Mouse (Mus musculus): ENCODE measurements around the gene Zfp704. TPM values are rescaled to one million over a fixed set of nuclear protein-coding genes. Genes with fewer than 3 reads are reported as not detected.

The Zfp704 gene
- polyA plus RNA-seq, 1 experiment from 2014 or later = 16.1 TPM

DNA sequence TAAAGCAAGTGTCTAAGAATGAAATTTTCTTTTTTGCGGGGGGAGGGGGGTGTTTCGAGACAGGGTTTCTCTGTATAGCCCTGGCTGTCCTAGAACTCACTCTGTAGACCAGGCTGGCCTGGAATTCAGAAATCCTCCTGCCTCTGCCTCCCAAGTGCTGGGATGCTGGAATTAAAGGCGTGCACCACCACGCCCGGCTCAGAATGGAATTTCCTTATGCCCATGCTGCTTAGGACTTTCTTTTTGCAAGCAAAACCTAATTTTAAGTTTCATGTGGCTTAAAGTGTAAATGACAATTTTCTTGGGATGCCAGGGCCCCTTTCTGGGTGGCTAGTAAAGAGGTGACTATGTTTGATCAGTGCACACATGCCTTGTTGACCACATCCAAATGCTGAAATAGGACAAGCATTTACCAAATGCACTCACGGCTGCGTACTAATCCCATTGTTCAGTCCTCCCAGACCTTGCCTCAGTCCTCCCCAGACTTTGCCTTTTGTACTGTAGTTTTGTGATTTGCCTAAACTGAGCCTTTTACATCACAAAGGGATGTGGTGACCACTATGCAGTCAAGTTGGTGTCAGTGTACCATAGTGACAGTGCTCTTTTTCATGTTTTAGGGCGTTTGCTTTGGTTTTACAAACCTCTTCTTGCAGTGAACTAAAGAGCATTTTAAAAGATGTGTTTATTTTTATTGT is 18.3 kb downstream of the Zfp704 start:
- Histone ChIP-seq H3K9me3 (no peaks in the 10 kb centered on the region), H3K4me3 (no peak overlapping the region), H3K4me1 (no peaks in the 10 kb centered on the region), H3K4me2 (replicated peaks) (no peak overlapping the region), H3K27ac (replicated peaks) (no peak overlapping the region), H3K9ac (replicated peaks) (no peak overlapping the region), H3K36me3 (no peaks in the 10 kb centered on the region), H3K27me3 (no peaks in the 10 kb centered on the region)
- no peak for ATAC-seq (replicated peaks)
- WGBS = 96% methylated on average over 8 of the region's 8 CpGs

DNA sequence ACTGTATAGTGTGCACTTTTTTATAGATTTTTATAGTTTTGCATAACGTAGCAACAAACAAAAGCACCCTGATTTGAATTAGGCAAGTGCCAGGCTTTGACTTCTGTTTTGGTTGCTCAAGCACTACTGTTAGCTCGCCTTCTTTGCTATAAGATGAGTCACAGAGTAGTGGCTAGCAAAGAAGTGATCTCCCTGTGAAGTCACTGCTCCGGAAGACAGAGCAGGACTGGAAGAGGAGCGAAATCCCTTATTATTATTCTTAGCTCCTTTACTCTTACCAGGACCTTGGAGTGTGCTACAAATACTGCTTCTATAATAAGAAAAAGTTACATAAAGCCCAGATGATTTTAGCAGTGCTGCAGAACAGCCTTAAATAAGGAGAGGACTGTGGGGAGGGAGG is 21.2 kb downstream of the Zfp704 start:
- H3K9me3 ChIP-seq = no peaks in the 10 kb centered on the region
- H3K4me3 ChIP-seq = no peak overlapping the region
- no peaks in the 10 kb centered on the region for H3K36me3 ChIP-seq
- ATAC-seq (replicated peaks) = no peak
- H3K27ac ChIP-seq (replicated peaks) = no peak overlapping the region
- H3K9ac ChIP-seq (replicated peaks) = no peak overlapping the region
- H3K4me1 ChIP-seq = peaks cover 10% of the 10 kb centered on the region
- no peaks in the 10 kb centered on the region for H3K27me3 ChIP-seq
- WGBS = 92% methylated on average over 4 of the region's 4 CpGs
- H3K4me2 ChIP-seq (replicated peaks) = no peak overlapping the region

DNA sequence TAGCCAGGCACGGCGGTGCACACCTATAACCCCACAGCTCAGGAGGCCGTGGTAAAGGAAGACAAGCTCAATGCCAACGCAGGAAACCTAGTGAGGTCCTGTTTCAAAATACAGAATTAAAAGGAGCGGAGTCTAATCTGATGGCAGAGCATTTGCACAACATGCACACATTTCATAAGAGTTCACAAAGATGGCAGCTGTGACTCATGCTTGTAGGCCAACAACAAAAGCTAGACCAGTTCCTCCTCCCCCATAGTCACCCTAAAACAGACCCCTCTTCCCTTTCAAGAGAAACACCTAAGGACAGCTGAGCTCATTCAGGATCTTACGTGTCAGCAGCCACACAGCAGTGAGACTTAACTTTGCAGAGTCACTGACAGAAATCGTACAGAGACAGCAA is 22.6 kb downstream of the Zfp704 start:
- Histone ChIP-seq H3K27me3 (no peaks in the 10 kb centered on the region), H3K9me3 (no peaks in the 10 kb centered on the region), H3K4me3 (no peak overlapping the region), H3K4me2 (replicated peaks) (no peak overlapping the region), H3K36me3 (no peaks in the 10 kb centered on the region), H3K27ac (replicated peaks) (no peak overlapping the region), H3K4me1 (peaks cover 14% of the 10 kb centered on the region), H3K9ac (replicated peaks) (no peak overlapping the region)
- no peak for ATAC-seq (replicated peaks)
- 98% methylated on average over 7 of the region's 7 CpGs for WGBS

DNA sequence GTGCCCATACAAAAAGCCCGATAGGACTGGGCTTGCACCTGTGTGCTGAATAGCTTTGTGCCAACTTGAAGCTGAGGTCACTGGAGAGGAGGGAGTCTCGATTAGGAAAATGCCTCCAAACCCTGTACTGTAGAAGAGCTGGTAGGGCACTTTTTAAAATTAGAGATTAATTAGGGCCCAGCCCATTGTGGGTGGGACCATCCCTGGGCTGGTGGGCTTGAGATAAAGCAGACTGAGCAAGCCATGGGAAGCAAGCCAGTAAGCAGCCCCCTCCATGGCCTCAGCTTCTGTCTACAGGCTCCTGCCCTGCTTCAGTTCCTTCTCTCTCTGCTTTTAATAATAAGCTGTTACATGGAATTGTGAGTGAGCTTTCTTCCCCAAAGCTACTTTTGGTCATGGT is 26.4 kb downstream of the Zfp704 start:
- no peaks in the 10 kb centered on the region for H3K27me3 ChIP-seq
- H3K4me3 ChIP-seq = no peak overlapping the region
- no peak overlapping the region for H3K4me2 ChIP-seq (replicated peaks)
- H3K27ac ChIP-seq (replicated peaks) = no peak overlapping the region
- peaks cover 22% of the 10 kb centered on the region for H3K4me1 ChIP-seq
- 53% methylated on average over 2 of the region's 2 CpGs for WGBS
- H3K36me3 ChIP-seq = no peaks in the 10 kb centered on the region
- ATAC-seq (replicated peaks) = no peak
- no peaks in the 10 kb centered on the region for H3K9me3 ChIP-seq
- H3K9ac ChIP-seq (replicated peaks) = no peak overlapping the region

DNA sequence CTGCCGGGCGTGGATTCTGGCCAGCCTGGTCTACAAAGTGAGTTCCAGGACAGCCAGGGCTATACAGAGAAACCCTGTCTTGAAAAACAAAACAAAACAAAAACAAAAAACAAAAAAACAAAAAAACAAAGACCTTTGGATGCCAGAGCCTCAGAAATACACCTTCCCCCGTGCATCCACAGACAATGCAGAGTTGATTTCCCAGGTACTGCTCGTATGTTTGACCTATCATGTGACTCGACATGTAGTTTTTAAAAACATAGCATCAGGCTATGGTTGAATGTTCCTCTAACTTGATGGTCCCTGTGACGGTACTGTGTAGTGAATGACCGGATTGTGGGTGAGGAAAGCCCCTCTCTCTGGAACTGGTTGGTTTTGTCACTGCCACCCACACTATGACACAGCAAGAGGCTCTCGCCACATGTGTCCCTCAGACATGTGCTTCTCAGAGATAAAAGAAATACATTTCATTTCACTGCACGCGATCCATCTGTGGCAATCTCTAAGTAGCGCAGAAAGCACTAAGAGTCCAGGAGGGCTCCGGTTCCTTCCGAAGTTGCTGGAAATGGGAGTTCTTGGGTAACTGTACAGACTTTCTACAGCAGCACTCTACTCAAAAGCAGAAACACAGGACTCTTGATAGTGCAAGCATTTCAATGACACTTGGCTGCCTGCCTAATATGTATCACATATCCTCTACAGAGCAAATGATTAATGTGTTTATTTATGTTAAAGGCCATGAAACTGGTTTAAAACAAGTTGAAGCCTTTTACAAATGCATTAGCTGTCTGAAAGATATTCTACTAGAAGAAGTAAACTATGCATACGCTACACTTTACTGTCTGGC is 28.7 kb downstream of the Zfp704 start:
- peaks cover 33% of the 10 kb centered on the region for H3K4me1 ChIP-seq
- no peak overlapping the region for H3K9ac ChIP-seq (replicated peaks)
- no peak overlapping the region for H3K27ac ChIP-seq (replicated peaks)
- WGBS = 95% methylated on average over 14 of the region's 14 CpGs
- no peaks in the 10 kb centered on the region for H3K27me3 ChIP-seq
- no peak overlapping the region for H3K4me3 ChIP-seq
- no peak for ATAC-seq (replicated peaks)
- H3K9me3 ChIP-seq = no peaks in the 10 kb centered on the region
- no peaks in the 10 kb centered on the region for H3K36me3 ChIP-seq
- H3K4me2 ChIP-seq (replicated peaks) = no peak overlapping the region

DNA sequence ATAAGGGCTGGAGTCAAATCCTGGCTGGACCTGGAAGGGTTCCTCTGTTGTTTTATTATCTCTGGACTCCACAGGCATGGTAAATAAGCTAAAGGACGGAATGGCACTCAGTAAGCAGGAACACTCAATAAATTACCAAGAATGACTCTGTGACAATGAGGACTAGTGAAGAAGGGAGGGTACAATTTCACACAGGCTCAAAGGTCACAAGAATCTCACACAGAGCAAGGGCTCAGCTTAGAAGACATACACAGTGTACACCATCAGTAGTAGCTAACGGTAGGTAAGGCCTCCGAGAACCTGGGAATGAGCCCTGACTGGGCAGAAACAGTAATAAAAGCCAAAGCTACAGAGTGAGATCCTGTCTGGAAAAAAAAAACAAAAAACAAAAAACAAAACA is 29.8 kb downstream of the Zfp704 start:
- Histone ChIP-seq H3K9ac (replicated peaks) (no peak overlapping the region), H3K9me3 (no peaks in the 10 kb centered on the region), H3K4me3 (no peak overlapping the region), H3K36me3 (no peaks in the 10 kb centered on the region), H3K27me3 (no peaks in the 10 kb centered on the region), H3K4me2 (replicated peaks) (no peak overlapping the region), H3K27ac (replicated peaks) (no peak overlapping the region), H3K4me1 (peaks cover 37% of the 10 kb centered on the region)
- WGBS = 88% methylated on average over 3 of the region's 3 CpGs
- ATAC-seq (replicated peaks) = no peak

DNA sequence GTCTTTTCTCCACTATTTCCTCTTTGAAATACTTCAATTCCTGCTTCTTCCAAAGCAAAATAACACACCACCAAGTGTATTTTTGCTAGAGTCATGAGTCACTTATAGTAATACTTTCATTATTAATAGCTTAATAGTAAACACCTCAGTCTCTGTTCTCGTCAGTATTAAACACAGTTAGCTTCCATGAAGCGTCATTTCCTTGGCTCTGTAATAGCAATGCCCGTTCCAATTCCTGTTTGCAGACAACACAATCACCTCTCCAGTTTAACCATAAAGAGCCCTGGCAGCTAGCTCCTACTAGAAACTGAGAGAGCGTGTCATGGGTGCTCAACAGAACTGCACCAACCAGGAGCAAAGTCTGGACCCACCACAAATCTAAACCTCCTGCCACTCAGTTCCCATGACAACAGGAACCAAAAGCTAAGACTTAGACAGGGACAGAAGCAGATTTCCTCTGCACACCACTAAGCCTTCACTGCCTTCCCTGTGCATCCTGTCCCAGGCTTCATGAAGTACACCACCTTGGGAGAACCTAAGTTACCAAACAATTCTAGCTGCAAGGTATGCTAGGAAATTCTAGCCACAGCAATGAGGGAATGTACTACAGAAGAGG is 30.7 kb downstream of the Zfp704 start:
- H3K4me1 ChIP-seq = peaks cover 40% of the 10 kb centered on the region
- no peak overlapping the region for H3K9ac ChIP-seq (replicated peaks)
- H3K36me3 ChIP-seq = no peaks in the 10 kb centered on the region
- no peak overlapping the region for H3K4me3 ChIP-seq
- no peak overlapping the region for H3K4me2 ChIP-seq (replicated peaks)
- no peak for ATAC-seq (replicated peaks)
- 46% methylated on average over 4 of the region's 4 CpGs for WGBS
- H3K27me3 ChIP-seq = no peaks in the 10 kb centered on the region
- H3K27ac ChIP-seq (replicated peaks) = no peak overlapping the region
- no peaks in the 10 kb centered on the region for H3K9me3 ChIP-seq

DNA sequence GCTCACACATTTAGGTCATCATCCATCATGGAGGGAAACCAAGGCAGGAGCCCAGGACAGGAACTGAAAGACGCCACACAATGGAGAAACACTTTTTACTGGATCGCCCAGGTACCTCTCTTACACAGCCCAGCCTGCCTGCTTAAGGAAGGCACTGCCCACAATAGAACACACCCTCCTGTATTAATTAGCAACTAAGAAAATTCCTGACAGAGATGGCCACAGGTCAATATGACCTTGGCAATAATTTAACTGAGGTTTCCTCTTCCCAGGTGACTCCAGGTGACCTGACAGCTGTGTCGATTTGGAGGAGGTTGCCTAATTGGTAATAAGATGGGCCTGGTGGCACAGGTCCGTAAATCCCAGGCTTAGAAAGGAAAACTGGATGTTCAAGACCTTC is 33.0 kb downstream of the Zfp704 start:
- Histone ChIP-seq H3K4me3 (no peak overlapping the region), H3K9me3 (no peaks in the 10 kb centered on the region), H3K4me2 (replicated peaks) (no peak overlapping the region), H3K27me3 (no peaks in the 10 kb centered on the region), H3K4me1 (peaks cover 43% of the 10 kb centered on the region), H3K36me3 (no peaks in the 10 kb centered on the region), H3K27ac (replicated peaks) (no peak overlapping the region), H3K9ac (replicated peaks) (no peak overlapping the region)
- WGBS = 90% methylated on average over 4 of the region's 4 CpGs
- ATAC-seq (replicated peaks) = no peak

DNA sequence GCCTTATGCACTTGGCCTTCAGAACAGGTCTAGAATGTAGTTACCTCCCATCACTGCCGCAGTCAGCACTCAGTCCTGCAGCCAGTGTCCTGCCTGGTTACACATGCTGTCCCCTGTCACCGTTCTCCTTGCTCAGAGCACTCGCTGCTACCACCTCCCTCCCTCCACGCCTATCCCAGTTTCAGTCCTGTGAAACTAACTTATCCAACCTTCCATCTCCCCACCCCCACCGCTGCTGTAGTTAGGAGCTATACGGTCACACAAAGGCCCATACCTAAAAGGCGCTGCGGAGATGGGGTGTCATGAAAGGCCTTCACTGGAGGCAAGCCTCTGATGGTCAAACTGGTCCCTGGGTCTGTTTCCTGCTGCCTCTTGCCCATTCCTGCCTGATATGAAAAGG is 35.6 kb downstream of the Zfp704 start:
- ATAC-seq (replicated peaks) = no peak
- Histone ChIP-seq H3K9ac (replicated peaks) (no peak overlapping the region), H3K4me3 (no peak overlapping the region), H3K4me1 (peaks cover 40% of the 10 kb centered on the region), H3K9me3 (no peaks in the 10 kb centered on the region), H3K36me3 (no peaks in the 10 kb centered on the region), H3K27me3 (no peaks in the 10 kb centered on the region), H3K4me2 (replicated peaks) (no peak overlapping the region), H3K27ac (replicated peaks) (no peak overlapping the region)
- 56% methylated on average over 8 of the region's 8 CpGs for WGBS

DNA sequence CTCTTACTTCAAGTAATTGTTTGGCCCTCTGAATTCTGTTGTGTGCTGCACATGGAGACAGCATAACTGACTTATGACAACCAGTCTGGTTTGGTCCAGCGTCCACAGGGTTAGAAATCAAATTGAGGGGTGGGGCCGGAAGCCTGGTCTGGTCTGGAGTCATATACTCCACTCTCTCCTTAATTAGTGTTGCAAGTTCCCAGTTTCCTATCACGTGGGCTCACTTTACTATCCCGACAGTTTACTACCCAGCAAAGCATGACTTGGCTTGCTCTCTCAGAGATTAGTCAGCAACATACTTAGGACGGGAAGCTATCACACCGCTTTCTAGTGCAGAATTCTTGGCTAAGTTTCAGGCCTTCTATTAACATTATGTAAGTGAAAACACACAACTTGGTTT is 36.3 kb downstream of the Zfp704 start:
- Histone ChIP-seq H3K36me3 (no peaks in the 10 kb centered on the region), H3K27ac (replicated peaks) (no peak overlapping the region), H3K4me1 (peaks cover 41% of the 10 kb centered on the region), H3K9ac (replicated peaks) (no peak overlapping the region), H3K9me3 (no peaks in the 10 kb centered on the region), H3K4me2 (replicated peaks) (no peak overlapping the region), H3K4me3 (no peak overlapping the region), H3K27me3 (no peaks in the 10 kb centered on the region)
- ATAC-seq (replicated peaks) = no peak
- WGBS = 48% methylated on average over 6 of the region's 6 CpGs

DNA sequence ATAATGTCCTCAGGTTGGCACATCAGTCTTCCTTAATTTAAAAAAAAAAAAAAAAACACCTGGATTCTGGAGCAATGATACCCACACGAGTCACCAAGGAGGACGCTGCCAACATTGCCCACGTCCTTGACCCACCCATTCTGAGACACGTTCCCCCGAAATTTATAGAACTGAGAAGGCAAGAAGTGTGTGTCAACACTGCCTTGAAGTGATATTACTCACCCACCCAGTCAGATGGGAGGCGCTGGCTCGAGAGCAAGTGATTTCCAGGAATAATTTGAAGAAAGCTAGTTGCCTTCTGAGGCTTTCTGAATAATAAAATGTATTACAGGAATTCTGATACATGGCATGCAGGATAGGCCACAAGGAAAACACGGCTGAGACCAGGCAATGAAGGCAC is 37.6 kb downstream of the Zfp704 start:
- H3K4me1 ChIP-seq = peaks cover 42% of the 10 kb centered on the region

DNA sequence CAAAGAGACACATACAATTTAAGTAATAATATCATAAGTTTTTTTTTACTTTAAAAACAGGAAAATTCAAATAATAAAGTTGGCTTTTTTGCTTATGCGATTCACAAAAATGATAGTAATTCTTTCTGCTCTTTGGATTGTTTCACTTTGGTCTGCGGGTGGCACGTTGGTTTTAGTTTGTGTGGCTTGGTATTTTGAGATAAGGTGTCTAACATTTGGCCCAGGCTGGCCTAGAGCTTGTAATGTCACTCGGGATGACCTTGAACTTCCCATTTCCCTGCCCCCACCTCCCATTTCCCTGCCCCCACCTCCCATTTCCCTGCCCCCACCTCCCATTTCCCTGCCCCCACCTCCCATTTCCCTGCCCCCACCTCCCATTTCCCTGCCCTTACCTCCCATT is 39.1 kb downstream of the Zfp704 start:
- Histone ChIP-seq H3K9ac (replicated peaks) (no peak overlapping the region), H3K4me3 (no peak overlapping the region), H3K9me3 (no peaks in the 10 kb centered on the region), H3K4me1 (peaks cover 38% of the 10 kb centered on the region), H3K27ac (replicated peaks) (no peak overlapping the region), H3K4me2 (replicated peaks) (no peak overlapping the region), H3K27me3 (no peaks in the 10 kb centered on the region), H3K36me3 (no peaks in the 10 kb centered on the region)
- WGBS = 96% methylated on average over 4 of the region's 4 CpGs
- ATAC-seq (replicated peaks) = no peak

More for the DNA sequence above, 37.6 kb downstream of the Zfp704 start:
- Histone ChIP-seq H3K9ac (replicated peaks) (no peak overlapping the region), H3K36me3 (no peaks in the 10 kb centered on the region), H3K4me3 (no peak overlapping the region), H3K4me2 (replicated peaks) (no peak overlapping the region), H3K27me3 (no peaks in the 10 kb centered on the region), H3K9me3 (no peaks in the 10 kb centered on the region), H3K27ac (replicated peaks) (no peak overlapping the region)
- no peak for ATAC-seq (replicated peaks)
- 62% methylated on average over 8 of the region's 8 CpGs for whole genome bisulfite sequencing
